Mouse (Mus musculus) lung, embryonic 14.5 days (tissue): ENCODE measurements around the gene Mettl9. TPM values are rescaled to one million over a fixed set of nuclear protein-coding genes. Genes with fewer than 3 reads are reported as not detected.

ENCODE experiments used
- ATAC-seq: fragments of 200-750 bp; cut with Nextera tagmentation; 2 replicates; pipeline ENCODE4 v1.8.0; 2017; ENCODE audit warnings: mild to moderate bottlenecking, moderate TSS enrichment, moderate library complexity; ENCODE audit not compliant: insufficient read depth
- DNase-seq: peaks from one replicate; pipeline ENCODE4 v3.0.0-alpha.2; 2015
- H3K27ac ChIP-seq: fragments of 300-500 bp; sonication (generic); 2 replicates; pipeline ENCODE4 v1.5.1; 2014; ENCODE audit warnings: low read depth, mild to moderate bottlenecking, moderate library complexity
- H3K27me3 ChIP-seq: fragments of 300-500 bp; sonication (generic); 2 replicates; pipeline ENCODE4 v1.6.1; 2014; ENCODE audit warnings: low read length, control low read depth; ENCODE audit not compliant: insufficient read depth
- H3K36me3 ChIP-seq: fragments of 300-500 bp; sonication (generic); 2 replicates; pipeline ENCODE4 v1.6.1; 2014; ENCODE audit warnings: control low read depth; ENCODE audit not compliant: insufficient read depth
- H3K4me1 ChIP-seq: fragments of 300-500 bp; sonication (generic); 2 replicates; pipeline ENCODE4 v1.6.1; 2014; ENCODE audit warnings: antibody characterized with exemption, control low read depth; ENCODE audit not compliant: insufficient read depth
- H3K4me2 ChIP-seq: fragments of 300-500 bp; sonication (generic); 2 replicates; pipeline ENCODE4 v1.6.1; 2014; ENCODE audit warnings: mild to moderate bottlenecking
- H3K4me3 ChIP-seq: fragments of 300-500 bp; sonication (generic); 2 replicates; pipeline ENCODE4 v1.5.1; 2014; ENCODE audit warnings: low read depth, low read length
- H3K9ac ChIP-seq: fragments of 300-500 bp; sonication (generic); 2 replicates; pipeline ENCODE4 v1.6.1; 2014
- H3K9me3 ChIP-seq: fragments of 300-500 bp; sonication (generic); 2 replicates; pipeline ENCODE4 v1.6.1; 2016; ENCODE audit warnings: low read depth, low read length, control low read depth
- CTCF ChIP-seq: IDR thresholded peaks from 2 replicates; pipeline ENCODE4 v1.5.1; 2016; ENCODE audit warnings: antibody characterized with exemption, low read depth
- WGBS: fragments of 180-500 bp; shearing (Covaris S2); extraction: QIAGEN DNeasy Blood & Tissue Kit; methylation state at CpG from one replicate; pipeline ENCODE4 v1.1.7; 2014; 5-methylcytosine and 5-hydroxymethylcytosine counted together
- polyA plus RNA-seq: library from polyadenylated mRNA; unstranded; fragments of >200 nt; fragmentation: Nextera tagmentation; extraction: Ambion mirVana; gene quantifications from 2 replicates; pipeline ENCODE4 v1.2.1, GENCODE M21; 2014

Mettl9 gene
- polyA plus RNA-seq, 1 experiment from 2014 or later, result 166 TPM

- Histone ChIP-seq H3K27ac (no peak overlapping the region), H3K9ac (no peak overlapping the region), H3K4me1 (peaks cover 3% of the 10 kb centered on the region; the same call in 1 of the 2 replicates), H3K4me3 (no peak overlapping the region), H3K4me2 (no peak overlapping the region), H3K27me3 (no peaks in the 10 kb centered on the region), H3K9me3 (no peaks in the 10 kb centered on the region), H3K36me3 (peaks cover 18% of the 10 kb centered on the region)
- 74% methylated on average over 6 of the region's 6 CpGs for WGBS
- no peak for ATAC-seq
- no peak for TF ChIP-seq CTCF
- DNase-seq, result peak; percentile 26
These were observed 11.6 kb downstream of the Mettl9 start for GRCm38 (mm10) chr7:121045671-121046453.

GRCm38 (mm10) chr7:121047624-121048023, 13.4 kb downstream of the Mettl9 start:
- Histone ChIP-seq H3K27ac (no peak overlapping the region), H3K4me2 (no peak overlapping the region), H3K9me3 (no peaks in the 10 kb centered on the region), H3K4me1 (no peaks in the 10 kb centered on the region), H3K4me3 (no peak overlapping the region), H3K27me3 (no peaks in the 10 kb centered on the region), H3K36me3 (peaks cover 33% of the 10 kb centered on the region), H3K9ac (no peak overlapping the region)
- DNase-seq, result no peak
- no peak for TF ChIP-seq CTCF
- no peak for ATAC-seq
- WGBS, result 85% methylated on average over 2 of the region's 2 CpGs

- no peaks in the 10 kb centered on the region for H3K4me1 ChIP-seq
- H3K4me2 ChIP-seq, result no peak overlapping the region
- 59% methylated on average over 4 of the region's 4 CpGs for WGBS
- ATAC-seq, result peak; percentile 86
- no peak for TF ChIP-seq CTCF
- peak; percentile 69 for DNase-seq
- H3K9ac ChIP-seq, result no peak overlapping the region
- H3K27me3 ChIP-seq, result no peaks in the 10 kb centered on the region
- no peaks in the 10 kb centered on the region for H3K9me3 ChIP-seq
- no peak overlapping the region for H3K27ac ChIP-seq
- no peak overlapping the region for H3K4me3 ChIP-seq
- peaks cover 77% of the 10 kb centered on the region for H3K36me3 ChIP-seq
These were observed 18.8 kb downstream of the Mettl9 start for GRCm38 (mm10) chr7:121053071-121053470.

GRCm38 (mm10) chr7:121059477-121060218, 25.4 kb downstream of the Mettl9 start:
- TF ChIP-seq CTCF, result no peak
- no peak for DNase-seq
- H3K4me1 ChIP-seq, result no peaks in the 10 kb centered on the region
- ATAC-seq, result no peak
- no peaks in the 10 kb centered on the region for H3K9me3 ChIP-seq
- H3K9ac ChIP-seq, result no peak overlapping the region
- no peak overlapping the region for H3K4me3 ChIP-seq
- no peaks in the 10 kb centered on the region for H3K27me3 ChIP-seq
- no peak overlapping the region for H3K4me2 ChIP-seq
- H3K36me3 ChIP-seq, result peaks cover 37% of the 10 kb centered on the region
- 61% methylated on average over 6 of the region's 6 CpGs for WGBS
- H3K27ac ChIP-seq, result no peak overlapping the region

- Histone ChIP-seq H3K4me1 (no peaks in the 10 kb centered on the region), H3K9ac (no peak overlapping the region), H3K27ac (no peak overlapping the region), H3K4me3 (no peak overlapping the region), H3K27me3 (no peaks in the 10 kb centered on the region), H3K36me3 (peaks cover 23% of the 10 kb centered on the region), H3K4me2 (no peak overlapping the region), H3K9me3 (no peaks in the 10 kb centered on the region)
- peak; percentile 42 for TF ChIP-seq CTCF
- WGBS, result 57% methylated on average over 4 of the region's 4 CpGs
- peak; percentile 68; the same call in 1 of the 2 replicates for ATAC-seq
- peak; percentile 46 for DNase-seq
These were observed 30.1 kb downstream of the Mettl9 start for GRCm38 (mm10) chr7:121064309-121064708.

- no peaks in the 10 kb centered on the region for H3K9me3 ChIP-seq
- no peak for TF ChIP-seq CTCF
These were observed 37.0 kb downstream of the Mettl9 start for GRCm38 (mm10) chr7:121071276-121071675.

GRCm38 (mm10) chr7:121072506-121072905, 38.3 kb downstream of the Mettl9 start:
- Histone ChIP-seq H3K9me3 (no peaks in the 10 kb centered on the region), H3K4me2 (no peak overlapping the region), H3K4me1 (no peaks in the 10 kb centered on the region), H3K27me3 (no peaks in the 10 kb centered on the region), H3K9ac (no peak overlapping the region), H3K27ac (no peak overlapping the region), H3K4me3 (no peak overlapping the region), H3K36me3 (peaks cover 54% of the 10 kb centered on the region)
- DNase-seq (no peak), ATAC-seq (no peak)
- TF ChIP-seq CTCF, result no peak
- WGBS, result 68% methylated on average over 5 of the region's 5 CpGs

More at GRCm38 (mm10) chr7:121071276-121071675, 37.0 kb downstream of the Mettl9 start:
- WGBS, result 84% methylated on average over 4 of the region's 4 CpGs
- Histone ChIP-seq H3K4me2 (no peak overlapping the region), H3K36me3 (peaks cover 42% of the 10 kb centered on the region), H3K27ac (no peak overlapping the region), H3K27me3 (no peaks in the 10 kb centered on the region), H3K9ac (no peak overlapping the region), H3K4me3 (no peak overlapping the region), H3K4me1 (no peaks in the 10 kb centered on the region)
- ATAC-seq, result no peak
- no peak for DNase-seq
